Mouse (Mus musculus) bone marrow macrophage, adult 2 months (primary cell): ENCODE results near the gene Luzp1. TPM values are rescaled to one million over a fixed set of nuclear protein-coding genes. Genes with fewer than 3 reads are reported as not detected.

Experiments
- H3K27ac ChIP-seq: 2 replicates; pipeline ENCODE4 v1.5.1; 2012; ENCODE audit warnings: low read depth, low read length; ENCODE audit not compliant: insufficient read depth
- H3K4me1 ChIP-seq: 2 replicates; pipeline ENCODE4 v1.6.1; 2012; ENCODE audit warnings: low read length; ENCODE audit not compliant: control insufficient read depth, insufficient read depth
- H3K4me3 ChIP-seq: 2 replicates; pipeline ENCODE4 v1.5.1; 2012; ENCODE audit warnings: mild to moderate bottlenecking, low read length, moderate library complexity; ENCODE audit not compliant: insufficient read depth
- CTCF ChIP-seq: IDR thresholded peaks from 2 replicates; pipeline ENCODE4 v1.5.1; 2012; ENCODE audit warnings: low read depth, mild to moderate bottlenecking, low read length, moderate library complexity
- POLR2A ChIP-seq: IDR thresholded peaks from 2 replicates; pipeline ENCODE4 v1.6.1; 2012; ENCODE audit warnings: mild to moderate bottlenecking, low read depth, low read length, borderline replicate concordance
- polyA plus RNA-seq: library from polyadenylated mRNA; stranded (reverse); fragments of >200 nt; gene quantifications from 2 replicates; pipeline ENCODE4 v1.2.4, GENCODE M21; 2012; ENCODE audit not compliant: missing spikeins, insufficient read depth, insufficient read length

The Luzp1 gene
- polyA plus RNA-seq, 1 experiment = 17.2 TPM

DNA sequence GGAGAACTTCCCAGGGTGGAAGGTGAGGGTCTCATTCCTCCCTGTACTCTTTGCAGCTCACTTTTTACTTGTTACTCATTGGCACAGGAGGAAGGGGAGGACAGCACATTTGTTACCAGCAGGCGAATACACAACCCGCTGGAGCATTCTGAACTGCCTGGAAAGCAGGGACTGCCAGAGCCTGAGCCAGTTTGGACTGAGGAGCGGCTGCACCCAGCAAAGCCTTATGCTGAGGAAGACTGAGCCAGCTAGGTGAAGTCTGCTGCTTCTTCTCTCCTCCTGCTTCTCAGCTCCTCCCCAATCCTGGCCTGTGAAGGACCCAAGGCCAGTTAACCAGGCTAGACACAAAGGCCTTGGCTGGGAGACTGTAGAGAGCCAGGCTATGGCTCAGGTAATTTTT, 75.6 kb downstream of the Luzp1 start:
- TF ChIP-seq CTCF (no peak), POLR2A (no peak)
- Histone ChIP-seq H3K27ac (no peak overlapping the region), H3K4me3 (no peak overlapping the region), H3K4me1 (peaks cover 7% of the 10 kb centered on the region)

DNA sequence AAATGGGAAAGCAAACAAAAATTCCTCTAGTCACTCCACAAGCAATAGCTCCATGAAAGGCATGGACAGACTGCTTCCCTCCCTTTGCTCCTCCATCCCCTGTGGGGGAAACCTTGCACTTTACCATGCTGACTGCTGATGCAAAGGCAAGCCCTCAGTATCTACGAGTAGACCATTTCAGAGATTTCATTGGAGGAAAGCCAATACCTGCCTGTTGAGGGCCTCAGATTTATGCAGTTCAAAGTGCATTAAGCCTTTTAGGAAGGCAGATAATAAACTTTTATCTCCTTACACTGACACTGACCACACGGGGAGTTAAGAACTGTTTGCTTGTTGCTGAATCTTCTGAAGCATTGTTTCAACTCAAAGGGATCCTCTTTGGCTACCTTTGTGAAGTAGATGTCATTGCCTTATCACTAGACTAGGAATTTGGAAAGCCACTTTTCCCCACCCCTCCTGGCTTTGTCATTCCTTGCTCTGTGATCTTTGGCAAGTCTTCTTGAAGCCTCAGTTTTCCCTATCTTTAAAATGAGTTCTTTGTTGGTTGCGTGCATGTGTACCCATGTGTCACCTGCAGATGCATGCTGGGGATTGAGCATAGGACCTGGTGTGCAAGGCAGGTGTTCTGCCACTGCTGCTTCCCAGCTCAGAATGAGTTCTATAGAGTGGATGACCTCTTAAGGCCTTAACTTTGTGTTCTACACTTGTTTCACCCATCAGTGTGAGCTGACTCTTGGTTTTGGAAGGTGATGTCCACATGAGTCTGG, 76.9 kb downstream of the Luzp1 start:
- Histone ChIP-seq H3K4me1 (peaks cover 7% of the 10 kb centered on the region), H3K4me3 (no peak overlapping the region), H3K27ac (no peak overlapping the region)
- TF ChIP-seq CTCF (no peak), POLR2A (no peak)

GRCm38 (mm10) chr4:136547721-136548120, 78.2 kb downstream of the Luzp1 start:
- TF ChIP-seq POLR2A = no peak
- Histone ChIP-seq H3K4me3 (no peak overlapping the region), H3K27ac (no peak overlapping the region), H3K4me1 (peaks cover 7% of the 10 kb centered on the region)

GRCm38 (mm10) chr4:136548381-136548801, 78.8 kb downstream of the Luzp1 start:
- TF ChIP-seq CTCF (no peak), POLR2A (no peak)
- Histone ChIP-seq H3K4me3 (no peak overlapping the region), H3K27ac (no peak overlapping the region), H3K4me1 (peaks cover 7% of the 10 kb centered on the region)

DNA sequence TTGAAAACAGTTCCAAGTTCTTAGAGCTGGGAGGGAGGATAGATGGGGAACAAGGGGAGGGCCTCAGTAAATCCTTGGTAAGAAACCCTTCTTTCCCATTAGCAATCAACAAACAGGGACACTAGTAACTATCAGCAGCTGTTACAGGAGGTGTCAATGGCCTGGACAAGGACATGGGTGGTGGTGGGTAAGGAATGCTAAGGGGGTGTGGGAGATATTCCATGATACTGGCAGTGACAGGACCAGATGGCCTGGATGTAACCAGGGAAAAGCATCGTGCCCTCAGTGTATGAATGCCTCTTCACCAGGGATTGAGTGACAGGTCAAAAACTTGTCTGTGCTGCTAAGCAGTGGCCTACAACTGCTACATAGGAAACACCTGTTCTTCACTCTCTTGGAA, 83.5 kb downstream of the Luzp1 start:
- H3K4me3 ChIP-seq = no peak overlapping the region
- H3K27ac ChIP-seq = no peak overlapping the region
- no peaks in the 10 kb centered on the region for H3K4me1 ChIP-seq
- TF ChIP-seq CTCF (no peak), POLR2A (no peak)

DNA sequence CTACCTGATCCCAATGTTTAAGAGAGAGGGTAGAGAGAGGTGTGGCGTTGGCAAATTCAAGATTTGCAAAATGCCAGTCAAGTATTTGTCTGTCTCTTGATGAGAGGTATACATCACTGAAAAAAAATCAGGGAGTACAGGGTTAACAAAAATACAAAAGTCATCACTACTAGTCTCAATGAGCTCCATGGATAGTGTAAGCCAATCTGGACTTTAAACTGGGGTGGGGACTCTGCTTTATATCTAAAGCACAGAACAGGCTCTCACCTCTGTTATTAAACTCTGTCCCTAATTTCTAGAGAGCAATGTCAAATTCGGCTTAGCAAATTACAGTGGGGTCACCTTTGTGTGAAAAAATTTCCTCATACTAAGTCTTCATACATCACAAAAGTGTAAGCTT, 88.1 kb downstream of the Luzp1 start:
- TF ChIP-seq CTCF = no peak
- no peak for TF ChIP-seq POLR2A
- Histone ChIP-seq H3K27ac (no peak overlapping the region), H3K4me3 (no peak overlapping the region), H3K4me1 (no peaks in the 10 kb centered on the region)

GRCm38 (mm10) chr4:136559690-136560089, 90.1 kb downstream of the Luzp1 start:
- H3K4me1 ChIP-seq = no peaks in the 10 kb centered on the region
- no peak overlapping the region for H3K4me3 ChIP-seq
- H3K27ac ChIP-seq = no peak overlapping the region
- no peak for TF ChIP-seq CTCF
- no peak for TF ChIP-seq POLR2A

DNA sequence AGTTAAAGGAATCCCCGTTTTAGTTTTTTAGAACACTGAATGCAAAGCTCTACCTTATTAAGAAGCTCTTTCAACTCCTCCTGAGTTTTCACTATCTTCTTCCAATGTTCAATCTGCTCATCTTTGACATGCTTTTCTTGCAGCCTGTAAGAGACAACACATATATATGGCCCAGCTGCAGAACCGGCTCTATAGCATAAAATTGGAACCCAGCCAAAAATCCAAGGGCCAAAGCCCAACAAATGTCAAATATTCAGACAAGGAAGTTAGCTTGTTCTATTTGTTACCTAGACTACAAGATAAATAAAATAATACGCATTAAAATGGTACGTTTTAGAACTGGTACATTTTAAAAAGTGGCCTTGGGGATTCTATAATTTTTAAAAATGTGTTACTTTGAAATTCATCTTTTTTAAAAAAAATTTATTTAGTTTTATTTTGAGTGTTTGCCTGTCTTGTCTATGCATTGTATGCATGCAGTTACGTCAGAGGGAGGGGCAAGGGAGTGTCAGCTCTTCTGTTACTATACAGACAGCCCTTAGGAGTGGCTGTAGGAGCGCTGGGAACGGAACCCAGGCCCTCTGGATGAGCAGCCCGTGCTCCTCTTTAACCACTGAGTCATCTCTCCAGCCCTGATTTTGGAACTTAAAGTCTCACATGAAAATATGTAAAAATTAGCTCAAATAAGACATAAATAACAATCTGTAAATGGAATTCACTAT, 90.9 kb downstream of the Luzp1 start:
- H3K4me1 ChIP-seq = no peaks in the 10 kb centered on the region
- TF ChIP-seq CTCF (no peak), POLR2A (no peak)
- H3K27ac ChIP-seq = no peak overlapping the region
- no peak overlapping the region for H3K4me3 ChIP-seq

- no peaks in the 10 kb centered on the region for H3K4me1 ChIP-seq
- TF ChIP-seq POLR2A (no peak), CTCF (no peak)
- no peak overlapping the region for H3K4me3 ChIP-seq
- no peak overlapping the region for H3K27ac ChIP-seq
Measured at GRCm38 (mm10) chr4:136562755-136563154, 93.2 kb downstream of the Luzp1 start.

DNA sequence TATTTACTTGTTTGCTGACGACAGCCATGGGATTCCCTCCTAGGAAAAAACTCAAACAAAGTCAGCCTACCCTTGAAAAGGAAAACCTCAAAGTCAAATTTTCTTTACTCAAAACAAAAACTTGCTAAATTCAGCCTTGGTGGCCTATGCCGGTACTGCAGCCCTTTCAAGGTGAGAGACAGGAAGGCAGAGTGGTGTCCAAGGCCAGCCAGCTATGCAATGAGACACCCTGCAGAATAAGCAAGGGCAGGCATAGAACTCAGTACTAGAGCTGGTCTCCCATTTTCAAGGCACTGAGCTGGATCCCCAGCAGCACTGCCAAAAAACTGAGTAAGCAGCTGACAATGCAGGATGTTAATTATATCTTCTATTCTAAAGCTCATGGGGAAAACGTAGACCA, 99.1 kb downstream of the Luzp1 start:
- no peak for TF ChIP-seq CTCF
- TF ChIP-seq POLR2A = no peak
- H3K4me3 ChIP-seq = no peak overlapping the region
- H3K27ac ChIP-seq = no peak overlapping the region
- peaks cover 4% of the 10 kb centered on the region; the same call in 1 of the 2 replicates for H3K4me1 ChIP-seq
